Mouse (Mus musculus) embryonic facial prominence, embryonic 11.5 days (tissue): ENCODE results near the gene Ccdc110. TPM values are rescaled to one million over a fixed set of nuclear protein-coding genes. Genes with fewer than 3 reads are reported as not detected.

Experiments
- ATAC-seq: fragments of 200-750 bp; cut with Nextera tagmentation; replicated peaks from 2 replicates; pipeline ENCODE4 v1.8.0; 2017; ENCODE audit warnings: low read depth; ENCODE audit not compliant: insufficient number of reproducible peaks, low FRiP score, low TSS enrichment
- DNase-seq: peaks from one replicate; pipeline ENCODE4 v3.0.0-alpha.2; 2015; ENCODE audit warnings: low spot score
- H3K27ac ChIP-seq: fragments of 300-500 bp; sonication (generic); replicated peaks from 2 replicates; pipeline ENCODE4 v1.5.1; 2014; ENCODE audit warnings: mild to moderate bottlenecking, low read depth, low read length, control low read depth
- H3K27me3 ChIP-seq: fragments of 300-500 bp; sonication (generic); 2 replicates; pipeline ENCODE4 v1.6.1; 2014; ENCODE audit warnings: mild to moderate bottlenecking, low read length, moderate library complexity, mixed read lengths; ENCODE audit not compliant: control insufficient read depth, insufficient read depth
- H3K36me3 ChIP-seq: fragments of 300-500 bp; sonication (generic); replicated peaks from 2 replicates; pipeline ENCODE4 v1.6.1; 2014; ENCODE audit warnings: low read depth, mild to moderate bottlenecking, low read length, moderate library complexity, mixed read lengths; ENCODE audit not compliant: control insufficient read depth, insufficient read depth
- H3K4me1 ChIP-seq: fragments of 300-500 bp; sonication (generic); 2 replicates; pipeline ENCODE4 v1.6.1; 2014; ENCODE audit warnings: low read length, mixed read lengths; ENCODE audit not compliant: control insufficient read depth, insufficient read depth
- H3K4me2 ChIP-seq: fragments of 300-500 bp; sonication (generic); 2 replicates; pipeline ENCODE4 v1.6.1; 2014; ENCODE audit warnings: low read depth, mild to moderate bottlenecking, control low read depth, low read length, moderate library complexity
- H3K4me3 ChIP-seq: fragments of 300-500 bp; sonication (generic); 2 replicates; pipeline ENCODE4 v1.5.1; 2014; ENCODE audit warnings: low read depth, low read length, control low read depth
- H3K9ac ChIP-seq: fragments of 300-500 bp; sonication (generic); replicated peaks from 2 replicates; pipeline ENCODE4 v1.6.1; 2014; ENCODE audit warnings: mild to moderate bottlenecking, control low read depth, low read length
- H3K9me3 ChIP-seq: fragments of 300-500 bp; sonication (generic); replicated peaks from 2 replicates; pipeline ENCODE4 v1.6.1; 2016; ENCODE audit warnings: mild to moderate bottlenecking, low read length, inconsistent platforms, mixed read lengths; ENCODE audit not compliant: control insufficient read depth
- WGBS: fragments of 180-500 bp; shearing (Covaris S2); extraction: QIAGEN DNeasy Blood & Tissue Kit; methylation state at CpG from one replicate; pipeline ENCODE4 v1.1.7; 2014; 5-methylcytosine and 5-hydroxymethylcytosine counted together
- polyA plus RNA-seq: library from polyadenylated mRNA; unstranded; fragments of >200 nt; fragmentation: Nextera tagmentation; extraction: Ambion mirVana; gene quantifications from 2 replicates; pipeline ENCODE4 v1.2.1, GENCODE M21; 2014

Gene Ccdc110
- polyA plus RNA-seq, 1 experiment from 2014 or later = 0.13 TPM

- Histone ChIP-seq H3K27ac (no peak overlapping the region), H3K27me3 (no peaks in the 10 kb centered on the region), H3K36me3 (no peaks in the 10 kb centered on the region), H3K9me3 (no peaks in the 10 kb centered on the region), H3K4me3 (no peak overlapping the region), H3K9ac (no peak overlapping the region), H3K4me2 (no peak overlapping the region), H3K4me1 (no peaks in the 10 kb centered on the region)
- 61% methylated on average over 2 of the region's 2 CpGs for WGBS
- ATAC-seq (no peak), DNase-seq (no peak)
These were observed 53.8 kb downstream of the Ccdc110 start for GRCm38 (mm10) chr8:45988189-45988588.

- Histone ChIP-seq H3K36me3 (peaks cover 2% of the 10 kb centered on the region; the same call in 1 of the 2 replicates), H3K9me3 (no peaks in the 10 kb centered on the region), H3K4me1 (no peaks in the 10 kb centered on the region), H3K27me3 (no peaks in the 10 kb centered on the region), H3K27ac (no peak overlapping the region), H3K4me2 (no peak overlapping the region), H3K4me3 (no peak overlapping the region), H3K9ac (no peak overlapping the region)
- WGBS = 95% methylated on average over 4 of the region's 4 CpGs
- ATAC-seq (no peak), DNase-seq (no peak)
These were observed 56.4 kb downstream of the Ccdc110 start for GRCm38 (mm10) chr8:45990631-45991310.

Other genes with a start within 250 kb of the Ccdc110 start
- 13.5 and 13.9 TPM in 2 replicates for gene Pdlim3, start 49.2 kb upstream of the Ccdc110 start, polyA plus RNA-seq
- 1.9 and 2.6 TPM in 2 replicates for gene 1700029J07Rik, start 40.6 kb downstream of the Ccdc110 start, polyA plus RNA-seq
- 54.2 and 54.5 TPM in 2 replicates for gene Ufsp2, start 40.9 kb downstream of the Ccdc110 start, polyA plus RNA-seq
- gene Lrp2bp, start 64.7 kb downstream of the Ccdc110 start, polyA plus RNA-seq = 0.28 and 0.61 TPM in 2 replicates
- gene Ankrd37, start 71.1 kb downstream of the Ccdc110 start, polyA plus RNA-seq = 17.1 and 19.4 TPM in 2 replicates
- gene Cfap97, start 217.2 kb downstream of the Ccdc110 start, polyA plus RNA-seq = 25.5 and 32.9 TPM in 2 replicates
- gene Snx25, start 217.5 kb downstream of the Ccdc110 start, polyA plus RNA-seq = 6.5 and 7.4 TPM in 2 replicates